Mouse (Mus musculus): ENCODE data around the gene Crebl2. TPM values are rescaled to one million over a fixed set of nuclear protein-coding genes. Genes with fewer than 3 reads are reported as not detected.
A peak's percentile ranks its signal among the peaks of the same experiment; 100 is the strongest.

Gene Crebl2
- total and polyA plus RNA-seq, 3 experiments, result 2.0 to 12.3 (median 11.4) TPM

DNA sequence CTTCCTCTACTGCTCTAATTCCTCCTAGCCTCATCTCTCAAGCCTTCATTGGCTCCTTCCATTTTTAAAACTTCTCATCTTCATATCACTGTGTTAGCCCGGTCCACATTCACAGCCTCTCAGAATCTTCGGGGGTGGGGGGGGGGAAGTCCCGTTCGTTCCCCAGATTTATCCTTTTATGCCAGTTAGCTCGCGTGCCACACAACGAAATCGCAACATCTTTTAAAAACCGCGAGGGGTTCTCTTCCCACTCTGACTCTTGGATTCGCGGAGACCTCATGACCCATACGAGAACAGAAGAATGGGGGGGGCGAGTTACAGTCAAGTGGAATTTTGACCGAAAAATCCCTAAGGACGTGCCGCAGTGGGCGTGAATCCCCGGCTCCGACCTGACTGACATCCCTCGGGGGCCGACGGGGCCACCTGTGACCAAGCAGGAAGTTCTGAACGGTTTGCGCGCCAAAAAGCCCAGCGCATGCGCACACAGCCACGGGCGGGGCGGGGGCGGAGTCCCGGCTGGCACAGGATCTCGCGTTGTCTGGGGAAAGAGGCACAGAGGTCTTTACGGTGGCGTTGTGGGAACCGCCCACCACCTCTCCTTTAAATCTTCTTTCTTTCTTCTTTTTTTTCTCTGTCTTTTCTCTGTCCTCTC lies 67.6 kb downstream of the Crebl2 start:
- ATAC-seq (ENCODE audit: extremely low read depth, insufficient number of reproducible peaks, low FRiP score, poor library complexity, severe bottlenecking) (peak; percentile 74), DNase-seq (ENCODE audit: low spot score) (peak; percentile 84)
- Histone ChIP-seq H3K4me3 (ENCODE audit: low read depth, low read length) (peak overlapping the region; percentile 84), H3K9me3 (replicated peaks) (no peaks in the 10 kb centered on the region), H3K4me1 (ENCODE audit: insufficient read depth, low read depth, low read length) (peaks cover 30% of the 10 kb centered on the region), H3K27me3 (ENCODE audit: insufficient read depth, low read length) (no peaks in the 10 kb centered on the region), H3K36me3 (replicated peaks) (peaks cover 26% of the 10 kb centered on the region)
- TF ChIP-seq CTCF (IDR thresholded peaks at IDR 0.05; ENCODE audit: low read depth, low read length) (no peak), GATA2 (IDR thresholded peaks at IDR 0.05; ENCODE audit: borderline replicate concordance, low read depth, low read length) (no peak)

GRCm38 (mm10) chr6:134898095-134898965 lies 68.4 kb downstream of the Crebl2 start, which contains the start of gene Gpr19:
Gene Gpr19 (minus strand): TSS chr6:134898578.
- Histone ChIP-seq H3K36me3 (replicated peaks) (peaks cover 26% of the 10 kb centered on the region), H3K4me3 (ENCODE audit: low read depth, low read length) (peak within 1 kb of the TSS; percentile 84), H3K27me3 (ENCODE audit: insufficient read depth, low read length) (no peaks in the 10 kb centered on the region), H3K9me3 (replicated peaks) (no peaks in the 10 kb centered on the region), H3K4me1 (ENCODE audit: insufficient read depth, low read depth, low read length) (peaks cover 30% of the 10 kb centered on the region)
- ATAC-seq (ENCODE audit: extremely low read depth, insufficient number of reproducible peaks, low FRiP score, poor library complexity, severe bottlenecking), result peak; percentile 60
- peak; percentile 77 for DNase-seq (ENCODE audit: low spot score)
- no peak for TF ChIP-seq GATA2 (IDR thresholded peaks at IDR 0.05; ENCODE audit: borderline replicate concordance, low read depth, low read length)
- no peak for TF ChIP-seq POLR2AphosphoS5 (IDR thresholded peaks at IDR 0.05; ENCODE audit: insufficient replicate concordance, low read depth, low read length)
- TF ChIP-seq TAL1 (conservative IDR thresholded peaks at IDR 0.05; ENCODE audit: low read depth, low read length), result no peak
- TF ChIP-seq GATA1 (IDR thresholded peaks at IDR 0.05; ENCODE audit: borderline replicate concordance, low read length), result no peak
- no peak for TF ChIP-seq CTCF (IDR thresholded peaks at IDR 0.05; ENCODE audit: low read depth, low read length)

GRCm38 (mm10) chr6:134903368-134903767 lies 73.4 kb downstream of the Crebl2 start:
- H3K9me3 ChIP-seq (replicated peaks), result no peaks in the 10 kb centered on the region
- no peak for DNase-seq (ENCODE audit: low spot score)

GRCm38 (mm10) chr6:134903891-134904884 lies 74.2 kb downstream of the Crebl2 start:
- ATAC-seq (ENCODE audit: extremely low read depth, insufficient number of reproducible peaks, low FRiP score, poor library complexity, severe bottlenecking) (no peak), DNase-seq (ENCODE audit: low spot score) (no peak)
- H3K4me3 ChIP-seq (ENCODE audit: low read depth, low read length), result no peak overlapping the region
- TF ChIP-seq GATA2 (IDR thresholded peaks at IDR 0.05; ENCODE audit: borderline replicate concordance, low read depth, low read length), result no peak
- TF ChIP-seq GATA1 (IDR thresholded peaks at IDR 0.05; ENCODE audit: borderline replicate concordance, low read length), result no peak
- no peak for TF ChIP-seq POLR2AphosphoS5 (IDR thresholded peaks at IDR 0.05; ENCODE audit: insufficient replicate concordance, low read depth, low read length)
- TF ChIP-seq TAL1 (conservative IDR thresholded peaks at IDR 0.05; ENCODE audit: low read depth, low read length), result no peak
- no peak for TF ChIP-seq CTCF (IDR thresholded peaks at IDR 0.05; ENCODE audit: low read depth, low read length)
- H3K36me3 ChIP-seq (replicated peaks), result no peaks in the 10 kb centered on the region
- peaks cover 16% of the 10 kb centered on the region for H3K4me1 ChIP-seq (ENCODE audit: insufficient read depth, low read depth, low read length)
- H3K9me3 ChIP-seq (replicated peaks), result no peaks in the 10 kb centered on the region
- H3K27me3 ChIP-seq (ENCODE audit: insufficient read depth, low read length), result no peaks in the 10 kb centered on the region

More at GRCm38 (mm10) chr6:134903368-134903767, 73.4 kb downstream of the Crebl2 start:
- Histone ChIP-seq H3K27me3 (ENCODE audit: insufficient read depth, low read length) (no peaks in the 10 kb centered on the region), H3K4me3 (ENCODE audit: low read depth, low read length) (no peak overlapping the region), H3K36me3 (replicated peaks) (no peaks in the 10 kb centered on the region), H3K4me1 (ENCODE audit: insufficient read depth, low read depth, low read length) (peaks cover 17% of the 10 kb centered on the region)
- TF ChIP-seq POLR2AphosphoS5 (IDR thresholded peaks at IDR 0.05; ENCODE audit: insufficient replicate concordance, low read depth, low read length) (no peak), CTCF (IDR thresholded peaks at IDR 0.05; ENCODE audit: low read depth, low read length) (no peak), TAL1 (conservative IDR thresholded peaks at IDR 0.05; ENCODE audit: low read depth, low read length) (no peak), GATA2 (IDR thresholded peaks at IDR 0.05; ENCODE audit: borderline replicate concordance, low read depth, low read length) (no peak), GATA1 (IDR thresholded peaks at IDR 0.05; ENCODE audit: borderline replicate concordance, low read length) (no peak)
- ATAC-seq (ENCODE audit: extremely low read depth, insufficient number of reproducible peaks, low FRiP score, poor library complexity, severe bottlenecking), result no peak

GRCm38 (mm10) chr6:134905811-134906210 lies 75.9 kb downstream of the Crebl2 start:
- ATAC-seq (ENCODE audit: extremely low read depth, insufficient number of reproducible peaks, low FRiP score, poor library complexity, severe bottlenecking), result no peak
- peaks cover 7% of the 10 kb centered on the region for H3K4me1 ChIP-seq (ENCODE audit: insufficient read depth, low read depth, low read length)
- H3K36me3 ChIP-seq (replicated peaks), result no peaks in the 10 kb centered on the region
- no peak for TF ChIP-seq GATA1 (IDR thresholded peaks at IDR 0.05; ENCODE audit: borderline replicate concordance, low read length)
- TF ChIP-seq POLR2AphosphoS5 (IDR thresholded peaks at IDR 0.05; ENCODE audit: insufficient replicate concordance, low read depth, low read length), result no peak
- TF ChIP-seq GATA2 (IDR thresholded peaks at IDR 0.05; ENCODE audit: borderline replicate concordance, low read depth, low read length), result no peak
- no peak for TF ChIP-seq CTCF (IDR thresholded peaks at IDR 0.05; ENCODE audit: low read depth, low read length)
- no peak overlapping the region for H3K4me3 ChIP-seq (ENCODE audit: low read depth, low read length)
- H3K27me3 ChIP-seq (ENCODE audit: insufficient read depth, low read length), result no peaks in the 10 kb centered on the region
- H3K9me3 ChIP-seq (replicated peaks), result no peaks in the 10 kb centered on the region
- no peak for DNase-seq (ENCODE audit: low spot score)

Other genes starting within 250 kb of the Crebl2 start
- gene Mansc1, start 197.7 kb upstream of the Crebl2 start, total RNA-seq (2014; fragmentation: Nextera tagmentation), result not detected in 2 replicates
- 0.12 TPM in 1 of 2 replicates, not detected in the other for gene Mansc1, start 197.7 kb upstream of the Crebl2 start, total RNA-seq (2017)
- not detected in 2 replicates for gene Mansc1, start 197.7 kb upstream of the Crebl2 start, polyA plus RNA-seq (2012)
- 18.8 and 19.6 TPM in 2 replicates for gene Borcs5, start 190.6 kb upstream of the Crebl2 start, total RNA-seq (2014; fragmentation: Nextera tagmentation)
- 9.1 and 11.7 TPM in 2 replicates for gene Borcs5, start 190.6 kb upstream of the Crebl2 start, total RNA-seq (2017)
- 8.5 and 8.8 TPM in 2 replicates for gene Borcs5, start 190.6 kb upstream of the Crebl2 start, polyA plus RNA-seq (2012)
- gene Dusp16, start 37.5 kb upstream of the Crebl2 start, total RNA-seq (2014; fragmentation: Nextera tagmentation), result 55.5 TPM in 2 replicates
- 9.9 and 15.0 TPM in 2 replicates for gene Dusp16, start 37.5 kb upstream of the Crebl2 start, total RNA-seq (2017)
- gene Dusp16, start 37.5 kb upstream of the Crebl2 start, polyA plus RNA-seq (2012), result 2.9 and 5.2 TPM in 2 replicates
- gene Gpr19, start 68.4 kb downstream of the Crebl2 start, total RNA-seq (2014; fragmentation: Nextera tagmentation), result 22.5 and 25.0 TPM in 2 replicates
- gene Gpr19, start 68.4 kb downstream of the Crebl2 start, total RNA-seq (2017), result 11.2 and 11.7 TPM in 2 replicates
- gene Gpr19, start 68.4 kb downstream of the Crebl2 start, polyA plus RNA-seq (2012), result 2.3 and 3.5 TPM in 2 replicates
- gene Cdkn1b, start 90.2 kb downstream of the Crebl2 start, total RNA-seq (2014; fragmentation: Nextera tagmentation), result 88.0 and 88.8 TPM in 2 replicates
- 79.3 and 87.1 TPM in 2 replicates for gene Cdkn1b, start 90.2 kb downstream of the Crebl2 start, total RNA-seq (2017)
- 34.6 and 34.8 TPM in 2 replicates for gene Cdkn1b, start 90.2 kb downstream of the Crebl2 start, polyA plus RNA-seq (2012)
- 0.83 and 1.5 TPM in 2 replicates for gene Apold1, start 151.6 kb downstream of the Crebl2 start, total RNA-seq (2014; fragmentation: Nextera tagmentation)
- 0.98 and 0.99 TPM in 2 replicates for gene Apold1, start 151.6 kb downstream of the Crebl2 start, total RNA-seq (2017)
- 0.16 and 0.19 TPM in 2 replicates for gene Apold1, start 151.6 kb downstream of the Crebl2 start, polyA plus RNA-seq (2012)
- gene Ddx47, start 181.5 kb downstream of the Crebl2 start, total RNA-seq (2014; fragmentation: Nextera tagmentation), result 81.3 and 100 TPM in 2 replicates
- gene Ddx47, start 181.5 kb downstream of the Crebl2 start, total RNA-seq (2017), result 120 and 133 TPM in 2 replicates
- gene Ddx47, start 181.5 kb downstream of the Crebl2 start, polyA plus RNA-seq (2012), result 7.2 and 12.5 TPM in 2 replicates
- gene Gprc5a, start 235.5 kb downstream of the Crebl2 start, total RNA-seq (2014; fragmentation: Nextera tagmentation), result not detected in 2 replicates
- gene Gprc5a, start 235.5 kb downstream of the Crebl2 start, total RNA-seq (2017), result not detected in 2 replicates
- not detected in 2 replicates for gene Gprc5a, start 235.5 kb downstream of the Crebl2 start, polyA plus RNA-seq (2012)

Measured in G1E (cell line).